Mouse (Mus musculus) G1E (cell line): ENCODE data around the gene Fbrs.
"Not testable (repeated sequence)": the region's sequence is repeated elsewhere in the genome, so short reads cannot be mapped to it uniquely, and the experiment has no call there.

ENCODE experiments used
- CTCF ChIP-seq: IDR thresholded peaks from 2 replicates; pipeline ENCODE4 v1.5.1; 2012; ENCODE audit warnings: low read depth, low read length, inconsistent platforms, mixed read lengths
- GATA1 ChIP-seq: IDR thresholded peaks from 2 replicates; pipeline ENCODE4 v1.6.1; 2012; ENCODE audit warnings: borderline replicate concordance, low read length, inconsistent platforms, mixed read lengths
- TAL1 ChIP-seq: conservative IDR thresholded peaks from 2 replicates; pipeline ENCODE4 v1.6.1; 2012; ENCODE audit warnings: low read depth, low read length, inconsistent platforms, mixed read lengths

- TF ChIP-seq CTCF, GATA1, TAL1: not testable (repeated sequence)
Measured at GRCm38 (mm10) chr7:127458371-127459122, 20.5 kb upstream of the Fbrs start.
